Mouse (Mus musculus): ENCODE data around the gene Pabpn1l. TPM values are rescaled to one million over a fixed set of nuclear protein-coding genes. Genes with fewer than 3 reads are reported as not detected.

The Pabpn1l gene
- polyA plus RNA-seq (2017; shearing (Covaris generic)), result not detected

DNA sequence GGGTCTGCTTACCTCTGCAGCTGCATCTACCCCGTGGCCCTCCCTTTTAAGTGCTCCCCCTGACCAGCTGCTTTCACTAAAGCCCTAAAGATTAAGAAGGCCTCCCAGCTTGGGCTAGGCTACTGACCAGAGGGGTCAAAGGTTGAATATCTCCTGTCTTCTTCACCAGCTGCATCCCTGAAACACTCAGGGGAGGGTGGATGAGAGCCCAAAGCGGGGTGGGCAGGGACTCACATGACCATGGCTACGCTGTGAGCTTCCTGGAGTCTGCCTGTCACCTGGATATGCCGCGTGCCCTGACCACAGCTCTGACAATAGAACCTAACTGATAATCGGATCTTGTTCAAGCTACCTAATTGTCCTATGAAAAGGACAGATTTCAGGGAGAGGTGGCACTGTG, at the start of gene Pabpn1l:
Gene Pabpn1l (minus strand): TSS at position 13 of the 400 bp plus-strand sequence.

DNA sequence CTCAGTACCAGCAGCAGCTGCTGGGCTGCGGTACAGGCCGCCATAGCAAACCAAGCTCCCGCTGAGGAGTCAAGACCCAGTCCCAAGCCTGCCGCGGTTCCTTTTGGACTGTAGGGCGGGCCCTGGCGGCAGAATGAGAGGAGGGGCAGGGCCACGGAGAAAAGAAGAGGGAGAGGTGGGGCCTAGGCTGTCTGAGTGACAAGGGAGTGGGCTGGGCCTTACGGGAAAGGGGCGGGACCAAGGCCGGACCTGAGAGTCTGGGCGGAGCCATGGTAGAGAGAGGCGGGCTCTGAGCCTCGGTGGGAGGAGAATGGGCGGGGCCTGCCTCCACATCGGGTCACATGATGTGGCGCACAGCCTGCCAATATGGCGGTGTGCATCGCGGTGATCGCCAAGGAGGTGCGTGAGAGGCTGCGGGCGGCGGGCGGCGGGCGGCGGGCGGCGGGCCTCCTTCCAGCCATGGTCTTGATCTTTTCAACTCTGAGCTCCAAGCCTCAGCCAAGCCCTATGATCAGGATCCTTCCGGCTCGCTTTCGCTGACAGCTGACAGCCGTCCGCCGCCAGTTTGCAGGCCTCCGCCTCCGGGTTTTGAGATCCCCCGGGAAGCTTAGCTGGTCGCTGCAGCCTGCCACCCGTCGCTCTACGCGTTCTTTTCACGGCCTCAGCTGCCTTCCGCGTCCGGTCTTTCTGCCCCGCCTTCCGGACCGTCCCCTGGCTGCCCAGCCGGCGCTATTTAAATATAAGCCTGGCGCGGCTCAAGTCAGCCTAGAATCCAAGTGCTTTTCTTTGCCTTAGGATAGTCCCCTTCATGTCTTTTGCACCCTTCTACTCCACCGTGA, 11.0 kb downstream of the Pabpn1l start, which contains the start of the genes Galns and Trappc2l:
Gene Galns (minus strand): TSS at position 169 of the 839 bp plus-strand sequence.
Gene Trappc2l (plus strand): TSS at position 346 of the 839 bp plus-strand sequence.

DNA sequence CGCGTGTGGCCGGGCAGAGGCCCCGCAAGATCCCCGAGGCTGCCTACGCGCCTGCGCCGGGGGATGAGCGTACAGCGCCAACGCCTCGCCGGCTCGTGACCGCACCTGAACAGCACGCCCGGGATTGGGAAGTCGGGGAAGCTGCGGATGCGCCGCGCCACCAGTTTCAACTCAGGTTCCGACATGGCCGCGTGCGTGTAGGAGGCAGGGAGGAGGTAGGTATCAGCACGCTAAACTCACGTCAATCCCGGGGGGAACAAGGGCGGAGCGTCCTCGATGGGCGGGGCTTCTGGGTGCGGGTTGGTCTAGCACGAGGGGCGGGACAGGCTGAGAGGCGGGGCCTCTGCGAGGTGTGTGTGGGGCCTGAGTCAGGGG, 45.9 kb downstream of the Pabpn1l start, which contains the start of gene Aprt:
Gene Aprt (minus strand): TSS at position 262 of the 375 bp plus-strand sequence.

Other genes starting within 250 kb of the Pabpn1l start
- gene Zc3h18, start 246.1 kb downstream of the Pabpn1l start, polyA plus RNA-seq (2017; shearing (Covaris generic)), result 57.6 TPM
- 0.66 TPM for gene Il17c, start 200.7 kb downstream of the Pabpn1l start, polyA plus RNA-seq (2017; shearing (Covaris generic))
- gene Cyba, start 189.8 kb downstream of the Pabpn1l start, polyA plus RNA-seq (2017; shearing (Covaris generic)), result 1,075 TPM
- 33.1 TPM for gene Mvd, start 179.3 kb downstream of the Pabpn1l start, polyA plus RNA-seq (2017; shearing (Covaris generic))
- gene Snai3, start 162.0 kb downstream of the Pabpn1l start, polyA plus RNA-seq (2017; shearing (Covaris generic)), result 4.1 TPM
- gene Rnf166, start 146.7 kb downstream of the Pabpn1l start, polyA plus RNA-seq (2017; shearing (Covaris generic)), result 32.2 TPM
- 80.9 TPM for gene Ctu2, start 146.6 kb downstream of the Pabpn1l start, polyA plus RNA-seq (2017; shearing (Covaris generic))
- gene Piezo1, start 71.4 kb downstream of the Pabpn1l start, polyA plus RNA-seq (2017; shearing (Covaris generic)), result 5.9 TPM
- gene Cdt1, start 54.7 kb downstream of the Pabpn1l start, polyA plus RNA-seq (2017; shearing (Covaris generic)), result 13.3 TPM
- gene Aprt, start 45.8 kb downstream of the Pabpn1l start, polyA plus RNA-seq (2017; shearing (Covaris generic)), result 226 TPM
- gene Galns, start 11.3 kb downstream of the Pabpn1l start, polyA plus RNA-seq (2017; shearing (Covaris generic)), result 15.2 TPM
- 51.4 TPM for gene Trappc2l, start 11.1 kb downstream of the Pabpn1l start, polyA plus RNA-seq (2017; shearing (Covaris generic))
- 0.57 TPM for gene Cbfa2t3, start 76.4 kb upstream of the Pabpn1l start, polyA plus RNA-seq (2017; shearing (Covaris generic))
- gene Acsf3, start 152.7 kb upstream of the Pabpn1l start, polyA plus RNA-seq (2017; shearing (Covaris generic)), result 7.5 TPM
- gene Cdh15, start 225.2 kb upstream of the Pabpn1l start, polyA plus RNA-seq (2017; shearing (Covaris generic)), result not detected

Measured in activated CD4-positive, CD25-positive, alpha-beta regulatory T cell, adult 9 weeks (primary cell).